Mouse (Mus musculus): ENCODE results near the gene Slc30a7. TPM values are rescaled to one million over a fixed set of nuclear protein-coding genes. Genes with fewer than 3 reads are reported as not detected.

Gene Slc30a7
- polyA plus RNA-seq, 1 experiment, result 1.3 TPM

- Histone ChIP-seq H3K27me3 (replicated peaks) (no peaks in the 10 kb centered on the region), H3K36me3 (replicated peaks; ENCODE audit: low read length) (peaks cover 94% of the 10 kb centered on the region), H3K4me1 (peaks cover 15% of the 10 kb centered on the region), H3K9me3 (no peaks in the 10 kb centered on the region), H3K4me3 (replicated peaks) (no peak overlapping the region)
- TF ChIP-seq GATA1 (IDR thresholded peaks at IDR 0.05; ENCODE audit: borderline replicate concordance, low read length) (no peak), FLI1 (IDR thresholded peaks at IDR 0.05; ENCODE audit: low read length) (no peak)
Measured at GRCm38 (mm10) chr3:115971045-115971785, 36.0 kb downstream of the Slc30a7 start.

GRCm38 (mm10) chr3:115968745-115969530 lies 38.3 kb downstream of the Slc30a7 start:
- Histone ChIP-seq H3K9me3 (no peaks in the 10 kb centered on the region), H3K27me3 (replicated peaks) (no peaks in the 10 kb centered on the region), H3K4me1 (0 out of 2 replicates have a peak, but pooled peaks cover 7% of the 10 kb centered on the region), H3K4me3 (replicated peaks) (no peak overlapping the region), H3K36me3 (replicated peaks; ENCODE audit: low read length) (peaks cover 94% of the 10 kb centered on the region)
- TF ChIP-seq FLI1 (IDR thresholded peaks at IDR 0.05; ENCODE audit: low read length), result no peak
- no peak for TF ChIP-seq GATA1 (IDR thresholded peaks at IDR 0.05; ENCODE audit: borderline replicate concordance, low read length)

GRCm38 (mm10) chr3:115964071-115964470 lies 43.1 kb downstream of the Slc30a7 start:
- Histone ChIP-seq H3K36me3 (replicated peaks; ENCODE audit: low read length) (peaks cover 78% of the 10 kb centered on the region), H3K9me3 (no peaks in the 10 kb centered on the region), H3K27me3 (replicated peaks) (no peaks in the 10 kb centered on the region), H3K4me3 (replicated peaks) (no peak overlapping the region), H3K4me1 (0 out of 2 replicates have a peak, but pooled peaks cover under 1% of the 10 kb centered on the region)
- TF ChIP-seq FLI1 (IDR thresholded peaks at IDR 0.05; ENCODE audit: low read length) (no peak), GATA1 (IDR thresholded peaks at IDR 0.05; ENCODE audit: borderline replicate concordance, low read length) (no peak)

GRCm38 (mm10) chr3:115963597-115963996 lies 43.6 kb downstream of the Slc30a7 start:
- H3K9me3 ChIP-seq, result no peaks in the 10 kb centered on the region
- no peaks in the 10 kb centered on the region for H3K27me3 ChIP-seq (replicated peaks)
- peaks cover 78% of the 10 kb centered on the region for H3K36me3 ChIP-seq (replicated peaks; ENCODE audit: low read length)
- peaks cover 4% of the 10 kb centered on the region; the same call in 1 of the 2 replicates for H3K4me1 ChIP-seq
- TF ChIP-seq FLI1 (IDR thresholded peaks at IDR 0.05; ENCODE audit: low read length) (no peak), GATA1 (IDR thresholded peaks at IDR 0.05; ENCODE audit: borderline replicate concordance, low read length) (no peak)
- no peak overlapping the region for H3K4me3 ChIP-seq (replicated peaks)

- Histone ChIP-seq H3K9me3 (no peaks in the 10 kb centered on the region), H3K36me3 (replicated peaks; ENCODE audit: low read length) (peaks cover 79% of the 10 kb centered on the region), H3K27me3 (replicated peaks) (no peaks in the 10 kb centered on the region), H3K4me3 (replicated peaks) (no peak overlapping the region), H3K4me1 (peaks cover 6% of the 10 kb centered on the region; the same call in 1 of the 2 replicates)
- no peak for TF ChIP-seq GATA1 (IDR thresholded peaks at IDR 0.05; ENCODE audit: borderline replicate concordance, low read length)
- TF ChIP-seq FLI1 (IDR thresholded peaks at IDR 0.05; ENCODE audit: low read length), result no peak
Measured at GRCm38 (mm10) chr3:115962028-115962415, 45.2 kb downstream of the Slc30a7 start.

GRCm38 (mm10) chr3:115961311-115962027 lies 45.7 kb downstream of the Slc30a7 start:
- peaks cover 80% of the 10 kb centered on the region for H3K36me3 ChIP-seq (replicated peaks; ENCODE audit: low read length)
- TF ChIP-seq FLI1 (IDR thresholded peaks at IDR 0.05; ENCODE audit: low read length) (no peak), GATA1 (IDR thresholded peaks at IDR 0.05; ENCODE audit: borderline replicate concordance, low read length) (no peak)
- H3K4me1 ChIP-seq, result peaks cover 6% of the 10 kb centered on the region; the same call in 1 of the 2 replicates
- no peaks in the 10 kb centered on the region for H3K9me3 ChIP-seq
- no peaks in the 10 kb centered on the region for H3K27me3 ChIP-seq (replicated peaks)
- H3K4me3 ChIP-seq (replicated peaks), result no peak overlapping the region

GRCm38 (mm10) chr3:115957223-115957622 lies 50.0 kb downstream of the Slc30a7 start:
- Histone ChIP-seq H3K36me3 (replicated peaks; ENCODE audit: low read length) (peaks cover 85% of the 10 kb centered on the region), H3K9me3 (no peaks in the 10 kb centered on the region), H3K4me1 (peaks cover 6% of the 10 kb centered on the region; the same call in 1 of the 2 replicates), H3K27me3 (replicated peaks) (no peaks in the 10 kb centered on the region), H3K4me3 (replicated peaks) (no peak overlapping the region)
- TF ChIP-seq FLI1 (IDR thresholded peaks at IDR 0.05; ENCODE audit: low read length) (no peak), GATA1 (IDR thresholded peaks at IDR 0.05; ENCODE audit: borderline replicate concordance, low read length) (no peak)

- Histone ChIP-seq H3K27me3 (replicated peaks) (no peaks in the 10 kb centered on the region), H3K9me3 (no peaks in the 10 kb centered on the region), H3K4me3 (replicated peaks) (no peak overlapping the region), H3K4me1 (peaks cover 14% of the 10 kb centered on the region), H3K36me3 (replicated peaks; ENCODE audit: low read length) (peaks cover 99% of the 10 kb centered on the region)
- TF ChIP-seq GATA1 (IDR thresholded peaks at IDR 0.05; ENCODE audit: borderline replicate concordance, low read length) (no peak), FLI1 (IDR thresholded peaks at IDR 0.05; ENCODE audit: low read length) (no peak)
Measured at GRCm38 (mm10) chr3:115953088-115953487, 54.1 kb downstream of the Slc30a7 start.

- Histone ChIP-seq H3K9me3 (no peaks in the 10 kb centered on the region), H3K4me3 (replicated peaks) (no peak overlapping the region), H3K4me1 (peaks cover 13% of the 10 kb centered on the region), H3K27me3 (replicated peaks) (no peaks in the 10 kb centered on the region), H3K36me3 (replicated peaks; ENCODE audit: low read length) (peaks cover 99% of the 10 kb centered on the region)
- TF ChIP-seq GATA1 (IDR thresholded peaks at IDR 0.05; ENCODE audit: borderline replicate concordance, low read length) (no peak), FLI1 (IDR thresholded peaks at IDR 0.05; ENCODE audit: low read length) (no peak)
Measured at GRCm38 (mm10) chr3:115952356-115952755, 54.9 kb downstream of the Slc30a7 start.

Measured in megakaryocyte, embryonic 14.5 days (primary cell).